Mouse (Mus musculus) layer of hippocampus, adult 2 months (tissue): ENCODE measurements around the gene Saysd1. TPM values are rescaled to one million over a fixed set of nuclear protein-coding genes. Genes with fewer than 3 reads are reported as not detected.
"Not testable (repeated sequence)": the region's sequence is repeated elsewhere in the genome, so short reads cannot be mapped to it uniquely, and the experiment has no call there.

ENCODE experiments used
- DNase-seq, 2 experiments: peaks; one replicate each; pipeline ENCODE4 v3.0.0; 2022; ENCODE audit warnings: low spot score in 2 of 2
- H3K27ac ChIP-seq: fragments of 200-600 bp; 2 replicates; pipeline ENCODE4 v1.8.1; 2022
- H3K4me3 ChIP-seq: fragments of 200-600 bp; 2 replicates; pipeline ENCODE4 v1.8.1; 2022; ENCODE audit warnings: mild to moderate bottlenecking
- CTCF ChIP-seq: fragments of 200-600 bp; conservative IDR thresholded peaks from 2 replicates; pipeline ENCODE4 v1.8.1; 2022; ENCODE audit warnings: antibody characterized with exemption, mild to moderate bottlenecking, moderate library complexity
- total RNA-seq, 2 experiments: library from RNA; stranded (reverse); gene quantifications; 2 replicates each; pipeline ENCODE4 v1.2.3; 2021

Saysd1 gene
- total RNA-seq, 2 experiments from 2014 or later: 4.8 to 5.2 TPM

DNA sequence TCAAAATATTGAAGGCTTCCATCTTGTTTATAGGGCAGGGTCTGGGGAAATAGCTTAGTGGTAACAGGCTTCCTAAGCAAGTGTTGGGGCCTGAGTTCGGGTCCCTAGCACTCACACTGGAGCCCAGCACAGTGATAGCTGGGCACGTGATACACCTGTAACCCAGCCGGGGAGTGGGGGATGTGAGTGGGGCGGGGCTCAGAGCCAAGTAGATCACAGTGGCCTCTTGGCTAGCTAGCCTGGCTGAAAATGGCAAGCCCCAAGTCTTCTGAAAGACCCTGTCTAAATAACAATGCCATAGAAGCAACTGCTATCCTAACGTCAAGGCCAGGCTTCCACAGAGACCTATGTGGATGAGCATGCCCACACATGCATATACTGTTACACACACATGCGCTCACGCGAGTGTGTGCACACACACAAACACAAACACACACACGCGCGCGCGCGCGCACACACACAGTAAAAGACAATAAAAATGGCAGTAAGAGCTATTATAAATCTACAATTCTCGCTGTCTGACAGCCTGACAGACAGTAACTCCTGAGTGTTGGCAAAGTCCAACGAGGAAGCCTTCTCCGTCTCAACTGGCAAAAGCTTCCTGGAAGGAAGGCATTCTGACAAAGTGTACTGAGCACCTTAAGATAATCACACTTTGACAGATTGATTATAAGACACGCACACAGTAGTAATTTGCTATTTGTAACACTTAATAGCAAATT lies 106.2 kb downstream of the Saysd1 start:
- no peak overlapping the region for H3K4me3 ChIP-seq
- DNase-seq: no peak
- no peak for TF ChIP-seq CTCF
- no peak overlapping the region for H3K27ac ChIP-seq

DNA sequence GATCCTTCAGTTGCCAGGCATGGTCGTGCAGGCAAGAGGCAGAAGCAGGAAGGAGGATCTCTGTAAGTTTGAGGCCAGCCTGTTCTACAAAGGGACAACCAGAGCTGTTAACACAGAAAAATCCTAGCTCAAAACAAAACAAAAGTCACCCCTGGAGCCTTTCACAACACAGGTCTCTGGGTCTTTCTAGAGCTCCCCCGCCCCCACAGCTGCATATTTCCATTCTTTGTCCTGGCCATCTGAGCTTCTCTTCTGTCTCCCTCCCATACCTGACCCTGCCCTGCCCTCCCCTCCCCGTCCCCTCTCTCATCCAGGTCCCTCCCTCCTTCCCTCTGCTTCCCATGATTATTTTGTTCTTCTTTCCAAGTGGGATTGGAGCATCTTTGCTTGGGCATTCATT lies 108.7 kb downstream of the Saysd1 start:
- H3K4me3 ChIP-seq: no peak overlapping the region
- no peak for TF ChIP-seq CTCF
- no peak overlapping the region for H3K27ac ChIP-seq
- DNase-seq: no peak

DNA sequence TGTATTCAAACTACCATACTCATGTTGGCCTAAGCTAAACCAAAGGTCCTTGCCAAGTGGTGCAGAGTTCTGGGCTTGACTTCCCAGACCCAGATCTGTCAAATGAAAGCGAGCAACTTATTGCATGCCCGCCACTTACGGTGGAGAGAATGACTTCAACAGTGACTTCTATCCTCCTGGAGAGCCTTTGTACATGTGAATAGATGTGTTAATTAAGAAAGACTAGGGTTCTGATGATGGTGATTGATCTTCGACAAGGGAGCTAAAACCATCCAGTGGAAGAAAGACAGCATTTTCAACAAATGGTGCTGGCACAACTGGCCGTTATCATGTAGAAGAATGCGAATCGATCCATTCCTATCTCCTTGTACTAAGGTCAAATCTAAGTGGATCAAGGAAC lies 110.9 kb downstream of the Saysd1 start:
- H3K4me3 ChIP-seq, H3K27ac ChIP-seq, DNase-seq: not testable (repeated sequence)

Other genes with a start within 250 kb of the Saysd1 start
- 100 to 1,000 TPM; 285 to 305 TPM for gene Gng2, start 160.9 kb downstream of the Saysd1 start, total RNA-seq
- under 1 TPM; 0.10 to 0.23 TPM for gene Kcnk5, start 43.3 kb upstream of the Saysd1 start, total RNA-seq
- gene Kcnk16, start 130.7 kb upstream of the Saysd1 start, total RNA-seq: not detected
- gene Nudt13, start 156.2 kb upstream of the Saysd1 start, total RNA-seq: 10 to 100 TPM; 22.6 to 27.6 TPM
- gene Ecd, start 209.6 kb upstream of the Saysd1 start, total RNA-seq: 10 to 100 TPM; 31.7 to 37.2 TPM
- gene Fam149b, start 209.6 kb upstream of the Saysd1 start, total RNA-seq: 10 to 100 TPM; 46.6 to 52.8 TPM